Mouse (Mus musculus): ENCODE data around the gene Lgals9.
"Not testable (repeated sequence)": the region's sequence is repeated elsewhere in the genome, so short reads cannot be mapped to it uniquely, and the experiment has no call there.

Gene Lgals9

DNA sequence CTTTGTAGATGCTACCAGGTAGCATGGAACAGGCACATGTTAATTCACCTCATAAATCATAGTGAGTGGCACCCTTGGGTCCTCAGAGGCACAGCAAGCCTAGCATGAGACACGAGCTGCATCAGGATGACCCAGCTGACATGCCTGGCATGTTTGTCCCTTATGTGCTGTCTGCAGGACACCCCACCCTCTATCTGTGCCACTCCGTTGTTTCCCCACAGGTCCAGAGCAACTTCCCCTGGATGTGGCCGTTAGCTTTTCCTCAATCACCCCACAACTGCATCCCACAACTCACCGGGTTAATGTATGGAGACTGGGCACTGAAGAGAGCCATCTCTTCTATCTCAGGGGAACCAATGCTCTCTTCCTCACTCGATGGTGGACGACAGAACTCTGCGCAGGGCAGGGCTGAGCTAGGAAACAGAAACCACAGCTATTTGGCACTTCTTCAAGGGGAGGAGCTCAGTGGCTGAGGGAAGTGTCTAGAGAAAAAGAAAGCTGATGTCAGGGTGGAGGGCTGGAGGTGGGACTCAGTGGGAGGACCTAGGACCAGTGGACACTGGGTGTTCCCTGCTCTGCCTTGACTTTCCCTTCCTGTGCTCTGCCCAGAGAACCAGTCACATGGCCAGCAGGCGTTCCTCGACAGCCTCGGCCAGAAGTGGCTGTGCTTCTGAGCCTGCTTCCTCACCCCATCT, at the start of gene Lgals9:
Gene Lgals9, minus strand, starts transcription at position 464 of the 695 bp plus-strand sequence.
- DNase-seq = no peak

- no peak for DNase-seq
Measured at GRCm38 (mm10) chr11:79033636-79034035, 48.9 kb upstream of the Lgals9 start.

DNA sequence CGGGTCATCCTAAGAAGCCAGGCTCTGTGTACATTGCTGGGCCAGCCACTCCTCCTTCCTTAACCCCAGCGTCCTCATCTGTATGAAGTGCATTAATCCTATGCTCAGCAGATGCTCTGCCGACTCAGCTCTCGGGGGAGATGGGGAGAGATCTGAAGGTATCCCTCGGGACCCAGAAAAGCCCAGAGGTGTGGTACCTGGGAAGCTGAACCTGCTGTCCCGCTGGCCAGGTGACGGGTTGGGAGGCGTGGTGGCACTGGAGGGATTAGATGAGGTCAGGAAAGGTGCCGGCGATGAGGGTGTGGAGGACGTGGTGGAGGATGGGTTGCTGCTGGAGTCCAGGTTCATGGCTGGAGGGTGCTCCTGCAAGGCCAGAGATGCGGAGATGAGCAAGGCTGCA, 48.3 kb upstream of the Lgals9 start:
- DNase-seq = no peak

DNA sequence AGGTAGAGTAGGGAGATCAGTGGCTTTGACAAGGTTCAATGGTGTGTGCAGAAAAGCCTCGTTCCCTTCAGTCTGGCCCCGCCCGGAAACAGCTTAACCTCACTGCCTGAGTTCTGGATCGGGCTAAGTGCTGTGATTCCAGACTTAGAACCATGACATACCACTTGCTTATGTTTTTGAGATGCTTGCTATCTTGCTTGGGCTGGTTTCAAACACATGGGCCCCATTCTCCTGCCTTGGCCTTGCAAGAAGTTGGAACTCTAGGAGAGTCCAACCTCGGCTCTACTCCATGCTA, 46.7 kb upstream of the Lgals9 start:
- no peak for DNase-seq

- peak; percentile 75 for DNase-seq
Measured at GRCm38 (mm10) chr11:79030570-79031451, 46.1 kb upstream of the Lgals9 start.

DNA sequence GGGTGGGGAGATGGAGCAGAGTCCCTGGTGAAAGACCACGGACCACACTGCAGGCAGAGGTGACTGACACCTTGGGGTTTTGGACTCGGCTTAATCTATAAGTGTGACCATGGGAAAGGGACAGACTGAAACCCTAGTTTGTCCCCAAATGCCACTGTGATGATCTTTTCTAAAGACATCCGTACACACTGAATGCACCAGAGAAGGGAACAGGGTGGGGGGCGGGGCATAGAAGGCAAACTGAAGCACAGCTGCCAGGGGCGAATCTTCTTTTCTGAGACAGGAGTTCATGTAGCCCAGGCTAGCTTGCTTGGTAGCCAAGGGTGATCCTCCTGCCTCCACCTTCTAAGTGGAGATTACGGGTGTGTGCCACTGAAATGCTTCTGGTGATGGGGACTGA, 39.0 kb upstream of the Lgals9 start:
- DNase-seq = no peak

- no peak for DNase-seq
Measured at GRCm38 (mm10) chr11:79023342-79023741, 38.6 kb upstream of the Lgals9 start.

DNA sequence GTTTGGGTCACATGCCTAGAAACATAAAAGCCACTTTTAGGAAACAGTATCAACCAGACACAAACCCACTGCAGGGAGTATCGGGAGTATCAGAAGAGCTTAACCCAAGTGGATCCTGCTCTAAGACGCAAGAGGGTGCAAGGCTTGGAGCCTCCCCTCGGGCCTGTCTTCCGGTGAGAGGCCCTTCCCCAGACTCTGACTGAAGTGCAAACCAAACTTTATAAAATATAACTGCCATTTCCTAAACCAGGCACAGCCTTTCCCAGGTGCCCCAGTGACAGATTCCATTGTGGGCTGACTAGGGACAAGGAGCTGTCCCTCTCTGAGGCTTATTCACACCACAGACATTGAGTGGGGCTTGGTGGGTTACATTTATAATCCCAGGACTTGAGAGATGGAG, 38.1 kb upstream of the Lgals9 start:
- DNase-seq = no peak

DNA sequence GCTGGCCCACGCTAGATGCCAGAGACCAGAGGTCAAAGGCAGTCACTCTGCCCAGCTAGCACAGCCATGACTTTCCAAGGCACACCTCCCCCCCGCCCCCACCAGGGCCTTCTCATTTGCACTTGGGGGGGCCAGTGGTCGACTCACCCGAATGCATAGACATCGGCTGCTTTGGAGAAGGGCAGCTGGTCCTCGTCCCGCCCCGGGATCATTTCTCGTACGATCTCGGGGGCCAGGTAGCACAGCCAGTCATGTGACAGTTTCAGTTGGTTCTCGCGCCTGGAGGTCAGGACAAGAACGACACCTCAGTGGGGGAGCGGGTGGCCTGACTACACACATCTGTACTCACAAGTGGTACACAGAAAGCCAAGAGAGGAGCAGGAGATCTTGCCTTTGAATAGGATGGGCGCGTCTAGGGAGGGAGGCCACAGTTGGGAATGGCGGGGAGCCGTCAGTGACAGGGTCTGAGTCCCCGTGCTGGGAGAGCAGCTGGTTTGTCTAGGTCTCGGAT, 35.8 kb upstream of the Lgals9 start:
- DNase-seq = no peak

GRCm38 (mm10) chr11:79019839-79020534, 35.2 kb upstream of the Lgals9 start:
- no peak for DNase-seq

- DNase-seq = peak; percentile 66
Measured at GRCm38 (mm10) chr11:79018954-79019704, 34.4 kb upstream of the Lgals9 start.

DNA sequence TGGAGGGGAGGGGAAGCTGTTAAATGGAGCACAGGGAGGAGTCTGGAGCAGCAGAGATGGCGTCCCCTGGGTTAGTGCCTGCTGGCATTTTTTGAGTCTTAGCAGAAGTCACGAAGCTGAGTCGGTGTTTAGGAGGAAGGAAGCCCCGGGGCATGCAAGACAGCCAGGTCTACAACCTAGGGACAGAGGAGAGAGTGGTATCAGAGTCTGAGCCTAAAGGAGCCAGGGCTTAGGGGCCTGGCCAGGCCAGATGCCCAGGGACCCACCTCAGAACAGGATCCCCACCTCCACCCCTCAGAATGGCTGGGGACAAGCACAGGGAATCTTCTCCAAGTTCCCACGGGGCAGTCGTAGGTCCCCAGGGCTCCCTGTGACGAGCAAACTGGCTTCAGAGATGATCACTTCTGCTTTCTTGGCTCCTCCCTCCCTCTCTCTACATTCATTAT, 32.4 kb upstream of the Lgals9 start:
- DNase-seq = no peak

DNA sequence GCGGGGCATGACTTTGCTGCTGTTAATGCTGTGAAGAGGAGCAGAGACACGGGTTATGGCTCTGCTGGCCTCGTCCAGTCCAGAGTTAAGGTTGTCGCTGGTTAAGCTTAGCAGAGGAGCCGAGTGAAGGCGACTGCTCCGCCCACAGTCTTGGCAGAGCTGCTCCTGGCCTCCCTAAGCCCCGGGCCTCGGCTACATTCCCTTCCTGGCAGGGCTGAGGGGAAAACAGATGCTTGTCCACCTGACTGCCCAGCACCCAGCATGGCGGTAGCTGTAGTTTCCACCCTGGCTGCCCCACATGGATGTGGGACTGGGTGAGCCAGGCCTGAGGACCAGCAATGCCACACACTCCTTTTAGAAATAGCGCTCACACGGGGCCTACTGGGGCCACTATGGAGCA, 31.5 kb upstream of the Lgals9 start:
- no peak for DNase-seq

DNA sequence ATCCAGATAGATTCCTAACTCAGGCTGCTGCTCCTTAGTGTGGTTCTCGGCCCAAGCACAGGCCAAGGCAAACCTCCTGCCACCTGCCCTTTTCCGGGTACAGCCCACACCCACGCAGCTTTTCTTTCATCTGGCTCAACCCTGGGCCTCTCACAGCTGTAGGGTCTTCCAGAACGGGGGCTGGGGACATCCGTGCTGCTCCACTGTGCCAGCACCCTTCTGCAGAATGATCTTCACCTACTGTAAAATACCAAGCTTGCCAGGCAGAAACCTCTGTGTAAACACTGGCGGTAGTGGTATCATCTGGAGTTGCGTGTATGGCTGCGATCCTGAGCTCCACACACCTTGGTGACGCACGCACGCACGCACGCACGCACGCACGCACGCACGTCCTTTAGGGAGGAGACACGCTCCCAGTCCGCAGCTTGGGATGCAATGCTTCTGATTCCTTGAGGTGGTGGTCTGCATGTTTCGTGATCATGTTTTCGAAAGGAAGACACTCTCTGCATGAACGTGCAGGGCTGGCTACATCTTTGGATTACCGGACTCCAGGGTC, 31.0 kb upstream of the Lgals9 start:
- DNase-seq = no peak

DNA sequence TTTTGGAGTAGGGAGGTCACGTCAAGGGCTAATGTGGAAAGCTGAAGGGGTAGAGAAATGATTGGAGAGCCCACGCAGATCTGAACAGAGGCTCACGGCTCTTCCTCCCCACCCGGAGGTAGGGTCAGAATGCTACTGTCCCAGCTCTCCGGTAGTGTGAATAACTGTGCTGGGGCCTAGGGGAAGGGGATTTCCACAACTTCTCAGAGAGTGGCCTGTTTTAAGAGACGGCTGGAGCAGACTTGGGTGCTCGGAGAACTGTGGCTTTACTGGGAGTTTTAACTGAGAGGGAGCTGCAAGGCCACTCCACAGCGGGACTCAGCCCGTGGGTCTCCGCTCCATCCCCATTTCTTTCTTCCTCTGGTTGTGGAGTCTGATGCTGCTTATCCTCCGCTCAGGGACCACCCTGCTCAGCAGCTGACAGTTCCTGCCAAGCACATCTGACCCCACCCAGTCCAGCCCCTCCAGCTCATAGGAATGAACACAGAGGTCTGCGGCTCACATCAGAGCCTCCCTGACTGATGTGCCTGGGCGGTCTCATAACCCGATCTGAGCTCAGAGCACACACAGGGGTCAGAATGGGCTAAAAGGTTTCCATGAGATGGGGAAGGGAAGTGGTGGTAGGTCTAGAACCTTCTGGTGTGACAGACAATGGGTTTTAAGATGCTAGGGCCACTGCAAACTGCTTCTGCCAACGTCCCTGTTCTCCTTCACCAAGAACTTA, 30.0 kb upstream of the Lgals9 start:
- no peak for DNase-seq

- DNase-seq = no peak
Measured at GRCm38 (mm10) chr11:79013806-79014205, 29.1 kb upstream of the Lgals9 start.

GRCm38 (mm10) chr11:79013056-79013455, 28.3 kb upstream of the Lgals9 start:
- DNase-seq = no peak

GRCm38 (mm10) chr11:79012529-79012928, 27.8 kb upstream of the Lgals9 start:
- DNase-seq = no peak

GRCm38 (mm10) chr11:79008891-79009290, 24.1 kb upstream of the Lgals9 start:
- DNase-seq = no peak

GRCm38 (mm10) chr11:79008007-79008775, 23.4 kb upstream of the Lgals9 start:
- DNase-seq = no peak

- not testable (repeated sequence) for DNase-seq
Measured at GRCm38 (mm10) chr11:79007356-79007755, 22.6 kb upstream of the Lgals9 start.

Measured in right cerebral cortex, adult 18-20 months (tissue).